Mouse (Mus musculus) skeletal muscle tissue, adult 2 months (tissue): ENCODE data around the gene Tmem51.

Experiments used
- DNase-seq: peaks from one replicate; pipeline ENCODE4 v3.0.0-alpha.2; 2012; ENCODE audit warnings: low read depth, low spot score

The Tmem51 gene

DNA sequence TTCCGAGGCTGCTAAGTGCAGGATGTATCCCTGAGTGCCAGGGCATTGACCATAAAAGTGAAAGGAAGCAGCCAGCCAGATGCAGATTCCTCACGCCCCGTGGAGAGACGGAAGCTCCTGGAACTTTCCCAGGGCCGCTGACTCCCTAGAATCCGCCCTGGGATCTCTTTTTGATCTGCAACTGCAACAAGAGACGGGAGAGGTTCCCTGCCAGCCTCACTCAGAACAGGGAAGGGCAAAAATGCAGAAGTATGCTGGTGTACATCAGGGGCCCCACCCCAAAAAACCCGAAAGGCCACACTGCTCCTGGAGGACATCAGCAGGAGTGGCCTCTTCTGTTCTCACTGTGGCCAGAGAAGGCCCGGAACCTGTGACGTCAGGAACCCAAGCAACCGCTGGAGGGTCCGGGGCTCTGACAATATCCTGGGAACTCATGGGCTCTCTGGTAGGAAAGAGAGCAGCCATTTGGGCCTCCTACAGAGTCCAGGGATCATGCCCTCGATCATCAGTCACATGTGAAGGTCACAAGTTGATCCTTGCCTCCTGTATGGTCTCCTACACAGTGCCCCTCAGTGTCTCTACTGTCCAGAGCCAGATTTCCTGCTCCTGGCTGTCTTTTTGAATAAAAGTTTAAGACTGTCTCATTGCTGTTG, 2.3 kb downstream of the Tmem51 start:
- no peak for DNase-seq

DNA sequence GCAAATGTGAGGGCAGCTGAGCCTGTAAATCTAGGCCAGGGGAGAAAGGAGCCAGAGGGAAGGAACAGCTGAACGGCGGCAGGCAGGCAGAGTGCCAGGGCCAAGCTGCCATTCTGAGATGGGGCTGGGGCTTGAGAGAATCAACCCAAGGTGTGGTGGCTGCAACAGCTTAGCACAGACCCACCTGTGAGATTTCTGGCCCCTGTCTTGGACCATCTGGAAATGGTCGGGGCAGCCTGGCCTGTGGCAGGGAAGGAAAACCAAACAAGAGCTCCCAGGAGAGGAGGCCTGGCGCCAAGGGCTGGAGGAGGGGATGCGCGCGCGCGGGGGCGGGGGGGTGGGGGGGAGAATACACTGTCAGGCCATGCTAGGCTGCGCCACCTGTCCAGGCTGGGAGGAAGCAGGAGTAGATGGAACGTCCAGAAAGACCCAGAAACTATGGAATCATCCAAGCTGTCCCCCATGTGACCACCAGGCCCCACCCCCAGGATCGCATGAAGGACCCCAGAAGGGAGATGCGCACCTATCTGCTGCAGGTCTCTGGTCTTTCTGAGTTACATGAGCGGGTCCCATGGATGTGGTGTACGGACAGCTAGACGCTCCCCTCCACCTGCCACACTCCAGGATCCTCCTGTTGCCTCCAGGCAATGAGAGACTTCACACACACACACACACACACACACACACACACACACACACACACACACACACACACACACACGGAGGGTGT, 3.0 kb downstream of the Tmem51 start:
- DNase-seq = peak; percentile 66

DNA sequence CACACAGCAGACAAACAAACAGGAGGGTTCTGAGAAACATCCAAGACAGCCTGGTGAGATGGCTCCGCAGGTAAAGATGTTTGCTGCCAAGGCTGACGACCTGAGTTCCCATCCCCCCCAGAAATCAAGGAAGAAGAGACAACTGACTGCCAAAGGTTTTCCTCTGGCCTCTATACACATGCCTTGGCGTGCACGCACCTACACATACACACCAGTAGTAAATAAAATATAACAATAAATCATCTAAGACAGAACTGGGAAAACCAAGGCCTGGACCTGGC, 3.7 kb downstream of the Tmem51 start:
- no peak for DNase-seq

DNA sequence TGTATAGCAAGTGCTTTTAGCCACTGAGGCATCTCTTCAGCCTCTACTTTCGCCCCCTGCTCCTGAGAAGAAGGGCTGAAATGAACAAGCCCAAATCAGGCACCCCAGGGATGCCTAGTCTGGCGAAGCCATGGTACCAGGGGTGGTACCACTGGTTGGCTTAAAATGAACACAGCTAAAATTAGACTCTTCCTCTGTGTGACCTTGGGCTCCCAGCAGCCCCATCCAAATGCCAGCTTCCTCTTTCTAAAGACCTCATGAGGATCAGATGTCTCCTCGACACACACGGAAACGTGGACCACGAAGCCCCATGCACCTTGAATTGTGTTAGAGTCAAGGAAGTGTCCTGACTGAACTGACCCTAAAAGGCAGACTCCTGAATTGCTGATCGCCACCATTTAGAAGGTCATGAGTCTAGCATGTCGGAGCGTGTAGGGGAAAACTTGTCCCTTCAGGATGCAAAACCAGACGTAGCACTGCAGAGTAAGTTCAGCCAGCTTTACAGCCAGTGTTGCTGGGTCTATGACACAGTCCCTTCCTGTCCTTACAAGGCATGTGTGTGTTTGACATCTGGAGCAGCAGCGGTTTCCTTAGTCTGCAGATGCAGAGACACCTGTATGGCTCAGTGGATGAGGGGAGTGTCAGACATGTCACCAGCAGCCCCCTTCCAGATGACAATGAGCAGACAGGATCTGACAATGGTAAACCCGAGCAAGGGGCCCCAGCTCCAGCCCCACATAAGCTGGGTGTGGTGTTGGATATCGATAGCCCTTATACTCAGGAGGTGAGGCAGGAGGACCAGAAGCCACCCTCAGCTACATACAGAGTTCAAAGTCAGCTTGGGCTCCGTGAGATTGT, 4.2 kb downstream of the Tmem51 start:
- no peak for DNase-seq

DNA sequence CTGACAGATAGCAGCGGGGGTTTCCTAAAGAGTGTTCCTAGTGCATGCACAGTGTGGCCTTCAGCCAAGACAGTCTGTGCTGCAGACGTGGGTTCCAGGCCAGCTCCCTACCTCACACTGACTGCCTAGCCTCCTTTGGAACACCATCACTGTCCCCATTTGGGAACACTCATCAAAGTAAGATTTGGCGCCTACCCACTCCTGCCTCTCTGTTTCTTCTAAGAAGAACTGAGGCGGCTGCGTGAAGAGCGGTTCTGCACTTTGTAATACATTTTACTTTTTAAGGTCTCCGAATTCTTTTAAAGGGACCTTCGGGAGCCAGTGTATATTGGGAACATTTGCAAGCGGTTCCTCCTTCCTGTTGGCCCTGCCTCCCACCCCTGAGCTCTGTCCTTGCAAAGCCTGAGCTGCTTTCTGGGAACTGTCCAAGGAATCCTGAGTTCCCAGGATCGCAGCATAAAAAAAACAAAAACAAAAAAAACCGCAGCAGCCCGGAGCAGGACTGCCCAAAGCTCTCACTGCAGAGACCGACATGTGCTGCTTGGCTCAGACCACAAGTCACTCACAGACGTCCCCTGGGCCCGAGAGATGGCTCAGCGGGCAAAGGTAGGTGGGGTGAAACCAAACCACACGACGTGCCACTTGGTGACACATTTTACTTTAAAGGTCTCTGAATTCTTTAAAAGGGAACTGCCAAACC, 6.4 kb downstream of the Tmem51 start:
- DNase-seq = peak; percentile 61

DNA sequence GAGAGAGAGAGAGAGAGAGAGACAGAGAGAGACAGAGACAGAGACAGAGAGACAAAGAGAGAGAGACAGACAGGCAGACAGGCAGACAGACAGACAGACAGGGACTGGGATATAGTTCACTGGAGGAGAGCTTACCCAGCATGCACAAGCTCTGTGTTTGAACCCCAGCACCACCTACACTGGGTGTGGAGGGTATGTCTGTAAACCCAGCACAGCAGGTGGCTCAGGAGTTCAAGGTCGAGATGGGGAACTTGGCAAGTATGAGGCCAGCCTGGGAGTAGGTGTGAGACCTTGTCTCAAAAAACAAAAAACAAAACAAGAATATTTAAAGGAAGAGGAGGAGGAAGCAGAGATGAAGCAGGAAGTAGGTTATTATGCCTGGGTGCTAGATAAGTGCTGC, 7.2 kb downstream of the Tmem51 start:
- DNase-seq = no peak

DNA sequence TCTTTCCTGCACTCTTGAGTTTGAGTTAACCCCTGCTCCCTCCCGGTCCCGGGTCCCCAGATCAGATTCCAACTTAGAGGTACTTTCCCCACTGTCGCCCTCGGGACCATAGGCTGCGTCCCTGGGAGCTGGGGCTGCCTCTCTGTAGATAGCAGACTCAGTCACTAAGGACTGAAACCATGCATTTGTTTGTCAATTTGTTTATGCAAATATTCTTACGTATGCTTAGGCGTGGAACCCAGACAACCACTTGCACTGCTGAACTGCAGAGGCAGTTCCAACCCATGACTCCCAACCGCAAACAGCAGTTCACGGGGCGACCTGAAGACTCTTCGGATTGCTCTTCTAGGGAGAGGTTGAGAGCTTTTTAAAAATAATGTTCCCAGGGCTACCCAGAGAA, 8.2 kb downstream of the Tmem51 start:
- DNase-seq = no peak

DNA sequence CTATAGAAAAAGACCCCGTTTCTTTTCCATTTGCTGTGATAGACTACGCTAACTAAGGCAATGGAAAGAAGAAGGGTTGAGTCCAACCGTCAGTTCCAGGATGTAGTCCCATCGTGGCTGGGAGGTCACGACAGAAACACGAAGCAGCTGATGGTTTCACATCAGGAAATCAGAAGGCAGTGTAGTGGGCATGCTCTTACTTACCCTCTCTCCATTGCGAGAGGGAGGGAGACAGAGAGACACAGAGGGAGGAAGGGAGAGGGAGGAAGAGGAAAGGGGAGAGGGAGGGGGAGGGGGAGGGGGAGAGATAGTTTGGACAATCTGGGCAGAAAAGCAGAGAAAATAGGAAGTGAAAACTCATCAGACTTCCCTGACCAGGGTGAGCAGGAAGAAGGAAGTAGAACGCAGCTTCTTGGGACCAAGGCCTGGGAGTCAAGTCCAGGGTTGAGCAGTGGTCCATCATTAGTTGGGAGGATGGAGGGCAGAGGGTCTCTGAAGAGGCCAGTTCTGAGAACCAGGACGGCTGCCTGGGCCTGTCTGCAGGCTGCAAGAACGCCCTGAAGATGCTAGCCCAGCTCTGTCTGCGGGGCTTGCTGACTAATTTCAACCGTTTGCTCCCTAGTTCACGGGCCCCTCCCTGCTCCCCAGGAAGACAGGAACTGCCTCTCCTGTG, 9.9 kb downstream of the Tmem51 start:
- no peak for DNase-seq

DNA sequence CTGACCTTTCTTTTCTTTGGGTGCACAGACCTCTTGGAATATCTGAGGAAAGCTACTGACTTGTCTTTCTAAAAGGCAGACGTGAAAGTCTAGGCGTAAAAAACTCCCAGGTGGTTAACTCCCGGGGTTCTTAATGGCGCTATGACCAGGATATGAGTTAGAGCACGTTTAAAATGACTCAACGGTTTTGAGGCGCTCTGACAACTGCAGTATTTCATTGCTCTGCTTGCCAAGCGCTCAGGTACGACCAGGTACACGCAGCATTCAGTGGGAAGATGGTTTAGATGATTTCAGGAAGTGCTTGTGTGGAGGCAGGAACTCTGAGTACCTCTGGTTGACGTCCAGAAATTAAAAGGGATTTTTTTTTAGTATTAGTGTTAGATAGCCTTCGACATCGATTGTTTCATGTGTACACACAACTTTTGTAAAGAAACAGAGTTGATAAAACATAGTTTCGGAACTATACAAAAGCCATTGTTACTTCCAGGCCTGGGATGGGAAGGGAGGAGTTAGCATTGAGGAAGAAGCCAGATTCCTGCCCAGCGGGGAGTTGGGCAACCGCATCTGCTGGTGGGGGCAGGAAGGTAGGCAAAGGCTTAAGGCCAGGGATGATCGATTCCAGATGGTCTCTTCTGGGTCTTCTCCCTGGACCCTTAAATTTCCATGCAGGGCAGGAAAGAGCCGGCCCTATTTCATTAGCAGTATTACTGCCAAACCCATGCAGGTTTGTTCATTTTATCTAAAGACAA, 12.7 kb downstream of the Tmem51 start:
- no peak for DNase-seq

DNA sequence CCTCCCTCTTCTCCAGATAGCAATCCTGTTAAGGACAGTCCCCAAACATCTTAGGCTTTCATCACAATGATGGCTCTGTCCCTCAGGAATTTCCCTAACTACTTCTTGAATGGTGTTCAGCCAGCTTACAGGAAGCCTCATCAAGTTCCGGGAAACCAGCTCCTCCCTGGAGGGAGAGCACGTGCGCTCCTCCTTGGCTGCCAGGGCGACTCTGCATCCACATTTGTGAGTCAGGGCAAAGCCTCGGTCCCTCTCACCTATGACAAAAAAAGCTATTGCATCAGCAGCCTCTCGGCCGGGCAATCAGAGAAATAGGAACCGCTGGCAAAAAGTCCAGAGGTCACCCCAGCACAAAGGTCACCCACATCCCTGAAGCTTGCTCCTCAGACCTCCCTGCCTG, 13.3 kb downstream of the Tmem51 start:
- DNase-seq = no peak

DNA sequence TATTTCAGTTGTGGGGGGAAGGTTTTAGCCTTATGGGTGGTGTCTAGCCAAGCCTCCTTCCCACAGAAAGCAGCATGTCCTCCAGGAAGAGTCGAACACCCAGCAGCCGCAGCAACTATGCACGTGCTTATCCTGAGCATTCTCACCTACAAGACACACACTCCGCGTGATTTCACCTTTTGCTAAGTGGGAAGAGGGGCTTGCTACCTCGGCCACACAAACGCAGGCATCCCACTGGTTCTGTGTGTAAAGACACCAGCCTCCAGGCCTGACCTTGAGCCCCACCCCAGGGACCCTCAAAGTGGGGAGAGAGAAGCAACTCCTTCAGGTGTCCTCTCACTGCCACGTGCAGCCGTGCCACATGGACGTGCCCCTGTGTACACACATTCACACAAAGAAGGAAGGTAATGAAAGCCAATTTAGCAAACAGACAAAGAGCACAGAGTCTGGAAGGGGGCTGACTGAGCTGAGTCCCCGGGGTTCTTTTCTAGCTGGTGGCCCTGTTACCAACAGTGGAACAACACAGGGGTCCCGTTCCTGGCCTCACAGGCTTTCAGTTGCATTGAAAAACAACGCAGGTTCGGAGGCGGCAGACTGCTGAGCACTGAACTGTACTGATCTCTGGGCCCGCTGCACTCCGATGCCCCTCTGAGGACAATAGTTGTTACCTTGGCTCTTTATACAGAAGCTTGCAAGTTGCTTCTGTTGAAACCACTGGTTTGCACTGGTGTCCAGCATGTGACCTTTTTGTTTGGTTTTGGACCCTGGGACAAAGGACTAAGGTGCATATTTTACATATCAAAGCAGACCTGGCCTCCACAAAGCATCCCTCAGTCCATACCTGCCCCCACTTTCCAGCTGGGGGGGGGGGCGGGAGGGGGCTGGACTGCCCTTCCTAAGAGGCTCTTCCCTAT, 14.9 kb downstream of the Tmem51 start:
- no peak for DNase-seq

DNA sequence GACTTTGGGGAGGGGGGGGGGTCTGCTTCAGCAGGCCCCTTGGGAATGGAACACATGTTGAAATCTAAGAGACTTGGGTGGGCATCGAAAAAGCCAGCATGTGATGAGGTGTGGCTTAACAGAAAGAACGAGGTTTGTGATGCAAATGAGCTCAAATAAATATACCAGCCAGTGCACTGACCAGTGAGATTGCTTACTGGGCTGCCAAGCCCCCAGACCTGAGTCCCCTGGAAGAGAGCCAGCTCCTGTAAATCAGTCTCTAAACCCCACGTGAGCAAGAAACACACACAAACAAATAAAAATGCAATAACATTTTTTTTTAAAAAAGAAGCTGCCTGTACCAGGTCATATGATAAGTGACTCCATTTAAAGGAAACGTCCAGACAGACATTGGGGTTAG, 17.5 kb downstream of the Tmem51 start:
- DNase-seq = no peak

DNA sequence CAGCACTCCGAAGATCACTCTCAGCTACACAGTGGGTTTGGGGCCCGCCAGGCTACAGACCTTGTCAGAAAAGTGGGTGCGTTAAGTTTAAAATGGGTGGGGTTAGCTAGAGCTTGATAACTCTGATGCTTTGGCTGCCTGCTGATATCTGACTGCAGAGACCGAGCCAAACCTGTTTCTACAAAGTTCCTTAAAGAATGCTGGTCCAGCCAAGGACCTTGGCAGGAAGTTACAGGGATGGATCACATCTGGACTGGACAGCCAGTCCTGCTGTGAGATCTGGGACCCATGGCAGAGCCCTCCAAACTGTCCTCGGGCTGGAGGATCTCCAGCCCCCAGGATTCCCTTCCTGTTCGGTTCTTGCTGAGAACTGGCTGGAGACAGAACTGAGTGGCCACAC, 18.3 kb downstream of the Tmem51 start:
- DNase-seq = peak; percentile 25

DNA sequence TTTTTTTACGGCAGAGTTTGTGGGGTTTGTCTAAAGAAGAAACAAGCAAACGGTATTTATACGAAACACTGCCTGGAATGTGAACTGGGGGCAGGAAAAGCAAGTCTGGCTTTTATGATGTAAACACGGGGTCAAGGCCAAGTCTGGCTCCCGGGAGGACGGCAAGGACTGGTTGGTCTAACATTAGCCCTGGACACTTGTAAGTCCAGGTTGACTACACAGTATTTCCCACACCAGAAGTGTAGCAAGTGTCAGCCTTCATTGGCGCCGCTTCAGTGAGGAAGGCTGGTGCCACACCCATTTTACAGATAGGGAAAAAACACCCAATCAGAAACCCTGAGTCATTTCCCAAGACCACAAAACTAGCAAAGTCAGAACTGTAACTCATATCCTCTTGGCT, 18.8 kb downstream of the Tmem51 start:
- peak; percentile 25 for DNase-seq

DNA sequence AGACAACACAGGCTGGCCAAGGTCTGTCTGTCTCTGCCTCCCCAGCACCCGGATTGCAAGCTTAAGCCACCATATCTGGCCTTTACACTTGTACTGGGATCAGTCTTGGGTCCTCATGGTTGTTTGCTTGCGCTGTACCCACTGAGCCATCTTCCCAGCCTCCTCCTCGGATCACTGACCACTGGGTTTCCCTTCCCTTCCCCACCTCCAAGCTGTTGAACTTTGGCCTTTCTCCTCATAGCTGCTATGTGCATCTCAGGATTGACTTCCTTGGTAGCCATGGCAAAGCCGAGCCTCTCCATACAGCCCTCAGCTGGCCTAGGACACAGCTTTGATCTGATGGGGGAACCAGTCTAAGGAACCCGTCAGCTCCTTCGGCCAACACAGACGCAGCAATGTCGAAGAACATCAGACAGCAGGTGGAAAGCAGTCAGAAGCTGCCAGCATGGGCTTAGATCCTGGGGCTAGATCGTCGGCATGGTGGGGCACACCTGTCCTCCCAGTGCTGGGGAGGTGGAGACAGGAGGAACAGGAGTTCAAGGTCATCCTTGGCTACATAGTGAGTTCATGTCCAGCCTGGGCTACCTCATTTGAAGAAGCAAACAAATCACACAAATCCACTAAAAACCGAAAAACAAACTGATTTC, 19.4 kb downstream of the Tmem51 start:
- no peak for DNase-seq

DNA sequence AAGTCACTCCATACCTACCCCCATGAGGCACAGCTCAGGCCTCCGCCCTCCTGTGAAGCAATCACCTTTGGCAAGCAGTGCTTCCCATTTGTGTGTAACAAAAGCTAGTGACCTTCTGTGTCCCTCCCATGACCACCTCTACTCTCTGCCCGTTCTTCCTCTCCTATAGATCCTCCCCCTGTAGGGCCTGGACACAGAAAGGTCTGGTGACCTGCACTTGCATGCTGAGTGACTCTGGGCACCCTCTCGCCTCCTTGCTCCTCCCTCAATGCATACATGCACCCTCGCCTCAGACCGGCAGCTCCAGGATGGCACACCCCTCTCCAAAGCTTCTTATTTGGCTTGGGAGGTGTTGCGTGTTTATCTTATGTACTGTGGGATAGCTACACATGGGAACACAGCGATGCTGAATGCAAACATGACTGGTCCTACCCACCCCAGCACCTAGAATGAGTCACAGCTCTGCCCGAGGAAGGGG, 21.0 kb downstream of the Tmem51 start:
- no peak for DNase-seq

DNA sequence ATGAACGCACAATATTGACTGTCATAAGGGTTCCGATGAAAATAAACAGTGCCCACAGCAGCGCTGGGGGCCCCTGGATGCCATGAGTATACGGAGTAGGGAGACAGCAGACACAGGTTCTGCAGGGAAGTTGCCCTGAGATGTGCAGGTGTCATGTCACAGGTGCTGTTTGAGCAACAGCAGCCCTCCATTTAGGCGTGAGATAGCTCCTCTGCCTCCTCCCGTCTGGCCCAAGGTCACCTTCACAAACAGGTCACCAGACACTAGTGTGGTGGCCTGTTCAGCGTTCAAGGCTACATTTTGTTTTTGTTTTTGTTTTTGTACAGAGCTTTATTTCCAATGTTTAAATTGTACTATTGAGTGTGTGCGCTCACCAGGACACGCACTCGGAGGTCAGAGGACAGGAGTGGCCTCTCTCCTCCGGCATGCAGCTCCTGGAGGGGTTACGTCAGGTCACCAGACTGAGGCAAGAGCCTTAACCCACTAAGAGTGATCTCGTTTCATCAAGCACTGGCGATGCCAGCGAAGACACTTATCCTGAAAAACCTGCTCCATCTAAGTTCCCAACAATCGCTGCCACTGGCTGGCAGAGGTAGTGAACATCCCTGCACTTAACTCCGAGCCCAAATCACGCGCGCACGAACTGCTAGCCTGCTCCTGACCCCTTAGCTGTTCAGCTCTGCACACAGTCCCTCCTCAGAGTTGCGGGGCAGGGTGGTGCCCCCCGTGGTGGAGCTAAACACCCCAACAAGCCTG, 22.4 kb downstream of the Tmem51 start:
- DNase-seq = no peak
